Mouse (Mus musculus): ENCODE measurements around the gene Snx25.
"Not testable (repeated sequence)": the region's sequence is repeated elsewhere in the genome, so short reads cannot be mapped to it uniquely, and the experiment has no call there.

Snx25 gene

DNA sequence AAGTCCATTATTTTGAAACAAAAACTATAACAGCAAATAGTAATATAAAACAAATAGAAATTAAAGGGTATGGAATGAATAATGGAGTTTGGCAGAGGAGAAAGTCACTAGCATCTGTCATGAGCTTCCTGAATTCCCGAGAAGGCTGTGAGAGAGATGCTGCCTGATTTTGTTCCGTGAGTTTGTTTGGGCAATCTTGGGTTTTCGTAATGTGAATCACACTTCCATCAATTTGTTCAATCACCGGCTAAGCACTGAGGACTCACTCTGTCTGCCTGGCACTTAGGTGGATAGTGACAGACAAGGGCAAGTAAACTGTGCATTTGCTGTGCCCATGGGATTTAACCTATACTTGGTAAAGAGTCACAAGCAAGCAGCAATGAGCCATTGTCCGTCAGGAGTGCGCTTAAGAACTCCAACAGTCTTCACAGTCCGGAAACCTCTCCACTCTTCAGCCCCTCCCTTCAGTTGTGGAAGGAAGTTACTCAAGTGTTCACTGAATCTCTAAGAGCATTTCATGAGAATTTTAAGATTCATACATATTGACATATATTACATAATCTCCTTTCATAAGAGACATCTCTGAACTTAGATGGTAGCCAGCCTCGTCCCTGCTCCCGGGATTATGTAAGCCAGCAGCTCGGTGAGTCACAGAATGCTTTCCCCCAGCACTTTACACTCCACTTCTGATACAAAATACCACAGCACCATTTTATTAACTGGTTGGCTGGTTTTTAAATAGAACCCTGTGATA lies 13.9 kb downstream of the Snx25 start:
- in situ Hi-C loops (cut with MboI, MseI) = no loop called here

GRCm38 (mm10) chr8:46137336-46137735 lies 14.6 kb downstream of the Snx25 start:
- in situ Hi-C loops (cut with MboI, MseI) = no loop called here

DNA sequence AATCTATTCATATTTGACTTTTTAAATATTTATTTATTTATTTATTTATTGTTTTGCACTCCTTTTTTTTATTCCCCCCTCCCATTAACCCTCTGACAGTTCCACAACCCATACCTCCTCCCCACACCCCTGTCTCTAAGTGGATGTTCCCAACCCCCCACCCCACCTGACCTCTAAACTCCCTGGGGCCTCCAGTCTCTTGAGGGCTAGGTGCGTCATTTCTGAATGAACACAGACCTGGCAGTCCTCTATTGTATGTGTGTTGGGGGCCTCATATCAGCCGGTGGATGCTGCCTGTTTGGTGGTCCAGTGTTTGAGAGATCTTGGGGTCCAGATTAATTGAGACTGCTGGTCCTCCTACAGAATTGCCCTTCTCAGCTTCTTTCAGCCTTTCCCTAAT lies 16.4 kb downstream of the Snx25 start:
- in situ Hi-C loops (cut with MboI, MseI) = not testable (repeated sequence)

DNA sequence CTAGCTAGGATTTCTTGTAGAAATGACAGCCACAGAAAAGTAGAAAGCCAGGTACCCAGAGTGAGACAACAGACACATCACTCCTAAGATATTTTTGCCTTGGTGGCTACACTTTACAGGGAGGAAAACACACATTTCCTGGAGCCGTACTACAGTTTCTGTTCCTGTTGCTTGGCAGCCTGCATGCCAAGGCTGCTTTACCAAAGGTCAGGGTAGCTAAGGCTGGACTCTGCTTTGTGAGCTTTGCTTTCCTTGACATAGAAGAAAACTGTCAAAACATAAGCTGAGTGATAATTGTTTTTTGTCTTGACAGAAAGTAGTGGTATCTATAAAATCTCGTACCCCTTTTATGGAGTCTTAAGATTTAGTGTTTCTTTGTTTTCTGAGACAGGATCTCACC lies 21.5 kb downstream of the Snx25 start:
- in situ Hi-C loops (cut with MboI, MseI) = no loop called here

DNA sequence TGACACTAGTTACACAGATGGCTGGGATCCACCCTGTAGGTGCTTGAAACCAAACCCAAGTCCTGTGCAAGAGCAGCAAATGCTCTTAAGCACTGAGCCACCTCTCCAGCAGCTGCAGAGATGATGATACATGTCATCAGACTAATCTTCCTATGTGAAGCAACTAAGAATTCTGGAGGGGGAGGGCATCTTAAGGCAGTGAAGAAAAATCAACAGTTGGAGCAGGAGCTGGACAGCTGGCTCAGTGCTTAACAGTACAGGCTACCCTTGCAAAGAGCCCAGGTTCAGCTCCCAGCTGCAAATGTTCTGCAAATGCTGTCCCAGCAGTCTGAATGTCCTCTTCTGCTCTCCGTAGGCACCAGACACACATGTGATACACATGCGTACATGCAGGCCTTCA lies 29.5 kb downstream of the Snx25 start:
- in situ Hi-C loops (cut with MboI, MseI) = no loop called here

DNA sequence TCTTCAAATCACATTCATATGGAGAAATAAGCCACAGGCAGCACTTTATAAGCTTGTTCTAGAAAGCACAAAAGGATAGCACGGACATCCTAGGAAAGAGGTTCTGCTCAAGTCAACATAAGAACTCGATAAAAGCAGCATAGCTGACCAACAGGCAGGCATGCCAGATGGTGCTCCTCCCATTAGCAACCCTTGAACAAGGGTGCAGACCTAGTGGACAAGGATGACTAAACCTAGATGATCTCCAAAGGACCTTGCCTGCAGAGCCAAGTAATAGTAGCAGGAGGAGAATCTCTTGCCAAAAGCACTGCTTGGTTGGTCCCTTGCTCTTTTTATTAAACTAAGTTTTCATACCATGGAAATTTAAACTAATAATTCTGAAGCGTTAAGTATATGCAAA lies 32.8 kb downstream of the Snx25 start:
- in situ Hi-C loops (cut with MboI, MseI) = no loop called here

- in situ Hi-C loops (cut with MboI, MseI) = no loop called here
Observed at GRCm38 (mm10) chr8:46117172-46117571, 34.8 kb downstream of the Snx25 start.

DNA sequence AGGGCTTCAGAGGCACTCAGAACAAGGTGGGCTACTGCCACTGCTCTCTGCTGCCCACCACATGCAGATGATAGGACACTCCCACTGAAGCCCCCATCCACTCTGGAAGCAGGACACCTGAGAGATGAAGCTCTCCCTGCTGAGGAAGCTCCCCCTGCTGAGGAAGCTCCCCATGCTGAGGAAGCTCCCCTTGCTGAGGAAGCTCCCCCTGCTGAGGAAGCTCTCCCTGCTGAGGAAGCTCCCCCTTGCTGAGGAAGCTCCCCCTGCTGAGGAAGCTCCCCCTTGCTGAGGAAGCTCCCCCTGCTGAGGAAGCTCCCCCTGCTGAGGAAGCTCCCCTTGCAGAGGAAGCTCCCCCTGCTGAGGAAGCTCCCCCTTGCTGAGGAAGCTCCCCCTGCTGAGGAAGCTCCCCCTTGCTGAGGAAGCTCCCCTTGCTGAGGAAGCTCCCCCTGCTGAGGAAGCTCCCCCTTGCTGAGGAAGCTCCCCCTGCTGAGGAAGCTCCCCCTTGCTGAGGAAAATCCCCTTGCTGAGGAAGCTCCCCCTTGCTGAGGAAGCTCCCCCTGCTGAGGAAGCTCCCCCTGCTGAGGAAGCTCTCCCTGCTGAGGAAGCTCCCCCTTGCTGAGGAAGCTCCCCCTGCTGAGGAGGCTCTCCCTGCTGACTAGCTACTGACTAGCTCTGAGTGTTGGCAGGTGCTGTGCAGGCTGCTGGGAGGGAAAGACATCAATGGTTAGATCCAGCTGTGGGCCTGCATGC lies 38.4 kb downstream of the Snx25 start:
- in situ Hi-C loops (cut with MboI, MseI) = not testable (repeated sequence)

GRCm38 (mm10) chr8:46107690-46108089 lies 44.3 kb downstream of the Snx25 start:
- in situ Hi-C loops (cut with MboI, MseI) = no loop called here

DNA sequence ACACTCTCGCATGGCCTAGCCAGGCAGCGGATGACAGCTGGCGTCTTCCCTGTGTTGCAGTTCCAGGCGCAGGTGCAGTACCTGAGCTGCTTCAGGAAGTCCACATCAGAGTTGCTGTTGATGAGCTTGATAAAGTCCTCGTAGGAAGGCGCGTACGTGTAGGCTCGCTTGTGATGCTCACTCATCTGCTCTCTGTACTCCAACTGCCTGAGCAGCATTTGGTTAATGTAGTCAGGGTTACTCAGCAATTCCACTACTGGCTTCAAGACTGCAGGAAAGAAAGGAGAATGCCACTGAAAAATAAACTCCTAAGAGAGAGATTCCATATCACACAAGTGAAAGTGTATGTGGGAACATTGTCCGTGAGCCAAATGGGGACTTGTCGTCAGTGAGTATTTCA lies 48.5 kb downstream of the Snx25 start:
- in situ Hi-C loops (cut with MboI, MseI) = no loop called here

GRCm38 (mm10) chr8:46092667-46093360 lies 59.1 kb downstream of the Snx25 start:
- in situ Hi-C loops (cut with MboI, MseI) = no loop called here

GRCm38 (mm10) chr8:46083141-46083540 lies 68.8 kb downstream of the Snx25 start:
- in situ Hi-C loops (cut with MboI, MseI) = no loop called here

DNA sequence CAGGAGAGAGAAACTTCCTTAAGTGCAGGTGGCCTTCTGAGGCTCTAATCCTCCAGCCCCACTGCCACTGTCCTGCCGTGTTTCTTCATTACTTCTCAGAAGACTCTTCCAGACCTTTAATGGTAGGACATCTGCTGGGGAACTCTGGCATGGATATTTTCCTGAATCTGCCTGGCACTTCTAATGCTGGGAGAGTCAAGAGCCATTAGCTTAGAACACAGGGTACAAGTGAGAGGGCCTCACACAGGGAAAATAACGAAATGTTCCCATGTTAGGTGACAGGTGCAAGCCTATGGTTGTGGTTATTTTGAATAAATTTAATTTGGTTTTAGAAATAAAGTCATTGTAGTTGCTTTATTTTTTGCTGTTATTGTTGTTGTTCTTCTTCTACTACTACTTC lies 70.9 kb downstream of the Snx25 start:
- in situ Hi-C loops (cut with MboI, MseI) = no loop called here

- in situ Hi-C loops (cut with MboI, MseI) = no loop called here
Observed at GRCm38 (mm10) chr8:46078866-46079265, 73.1 kb downstream of the Snx25 start.

DNA sequence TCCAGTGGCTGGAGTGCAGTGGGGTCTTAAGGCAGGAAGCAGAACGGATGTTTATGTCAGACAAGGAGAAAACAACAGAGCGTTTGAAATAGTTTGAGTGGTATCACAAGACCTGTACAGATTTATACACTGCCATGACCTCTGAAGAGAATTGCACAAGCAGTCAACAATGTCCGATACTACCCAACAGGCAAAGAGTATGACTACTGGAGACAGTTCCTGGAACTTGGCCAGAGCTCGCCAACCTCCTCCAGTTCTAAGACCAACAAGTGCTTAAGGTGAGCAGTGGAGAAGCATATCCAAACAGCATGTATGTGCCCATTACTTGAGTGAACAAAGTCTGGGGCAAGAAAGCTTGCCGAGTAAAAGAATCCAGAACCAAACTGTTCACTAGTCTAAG lies 76.7 kb downstream of the Snx25 start:
- in situ Hi-C loops (cut with MboI, MseI) = no loop called here

- in situ Hi-C loops (cut with MboI, MseI) = no loop called here
Observed at GRCm38 (mm10) chr8:46073540-46074140, 78.3 kb downstream of the Snx25 start.

- in situ Hi-C loops (cut with MboI, MseI) = no loop called here
Observed at GRCm38 (mm10) chr8:46072798-46073197, 79.2 kb downstream of the Snx25 start.

DNA sequence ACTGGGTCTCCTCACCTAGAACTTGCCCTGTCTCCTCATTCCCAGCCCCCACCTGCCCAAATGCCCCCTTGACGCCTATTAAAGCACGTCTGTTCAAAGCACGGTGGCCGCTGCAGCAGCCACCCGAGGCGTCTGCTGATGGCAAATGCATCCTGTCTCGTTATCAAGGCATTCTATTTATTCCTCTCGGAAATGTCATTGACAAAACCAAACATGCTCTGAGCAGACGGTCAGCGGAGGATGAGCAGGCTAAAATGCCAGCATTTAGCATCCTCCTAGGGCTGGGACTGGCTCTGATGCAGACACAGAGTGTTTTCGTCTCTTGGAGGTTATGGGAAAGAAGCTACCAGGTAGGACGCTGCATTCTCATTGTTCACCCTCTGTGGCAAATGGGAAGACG lies 111.7 kb downstream of the Snx25 start:
- in situ Hi-C loops (cut with MboI, MseI) = no loop called here

DNA sequence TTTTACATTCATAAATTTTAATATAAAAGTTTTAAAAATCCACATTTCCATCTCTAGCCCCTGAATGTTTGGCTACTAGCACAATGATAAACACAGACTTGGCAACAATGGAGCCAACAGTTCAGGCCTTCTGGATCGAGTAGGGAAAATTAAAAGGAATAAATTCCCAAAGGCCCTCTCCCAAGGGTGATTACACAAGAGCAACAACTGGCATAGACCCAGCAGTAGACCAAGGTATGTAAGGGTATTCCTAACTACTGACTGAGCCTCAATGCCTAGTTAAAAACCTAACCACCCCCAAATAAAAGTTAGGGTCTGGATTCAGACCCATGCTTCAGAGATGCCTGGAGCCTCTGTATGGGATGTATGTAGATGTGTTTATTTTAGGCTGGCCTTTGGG lies 112.3 kb downstream of the Snx25 start:
- in situ Hi-C loops (cut with MboI, MseI) = no loop called here

- in situ Hi-C loops (cut with MboI, MseI) = no loop called here
Observed at GRCm38 (mm10) chr8:46036217-46036616, 115.7 kb downstream of the Snx25 start.

DNA sequence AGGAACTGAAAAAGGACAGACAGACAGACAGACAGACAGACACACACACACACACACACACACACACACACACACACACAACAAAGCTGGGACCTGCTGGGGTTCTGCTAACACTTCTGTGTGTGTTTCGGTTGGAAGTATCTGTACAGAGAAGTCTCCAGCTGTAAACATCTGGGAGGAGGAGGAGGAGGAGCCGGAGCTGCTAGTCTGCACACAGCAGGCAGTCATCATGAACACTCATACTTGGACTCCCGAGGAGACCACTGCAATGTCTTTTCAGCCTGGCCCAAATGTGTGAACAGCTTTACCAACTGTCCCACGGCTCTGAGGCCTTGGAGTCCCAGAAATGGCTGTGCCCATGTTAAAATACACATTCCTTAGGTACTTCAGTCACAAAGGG lies 127.6 kb downstream of the Snx25 start:
- in situ Hi-C loops (cut with MboI, MseI) = no loop called here

GRCm38 (mm10) chr8:46022758-46023157 lies 129.2 kb downstream of the Snx25 start:
- in situ Hi-C loops (cut with MboI, MseI) = no loop called here

Data from T-helper 1 cell (primary cell).